Mouse (Mus musculus) T-helper 2 cell (primary cell): ENCODE measurements at regions not wholly inside any gene's neighbourhood (a gene's known extent, or its start where the extent isn't known, plus 50 kb on each side); places are given as distances from the start of the nearest gene placed in this dataset.

Experiments
- in situ Hi-C: fragments of 300-600 bp; cut with MboI, MseI; formaldehyde crosslinking; loops from one replicate; pipeline ENCODE4 v1.15.1; 2025; ENCODE audit warnings: high pct_unique_total_duplicates

- in situ Hi-C loops = loop anchor here (25.0 kb wide), 1 partner anchor 450 kb away; no protein-coding TSS in a partner anchor
Measured at GRCm38 (mm10) chr1:127011901-127012300, 181.3 kb upstream of the Nckap5 start.

- in situ Hi-C loops = loop anchor here (25.0 kb wide), 1 partner anchor 453 kb away; no protein-coding TSS in a partner anchor
Measured at GRCm38 (mm10) chr1:127009699-127010098, 179.1 kb upstream of the Nckap5 start.

GRCm38 (mm10) chr1:127001700-127002099 lies 171.1 kb upstream of the Nckap5 start:
- in situ Hi-C loops = loop anchor here (25.0 kb wide), 1 partner anchor 461 kb away; no protein-coding TSS in a partner anchor

- in situ Hi-C loops = no loop called here
Measured at GRCm38 (mm10) chr1:126993061-126993640, 162.6 kb upstream of the Nckap5 start.

GRCm38 (mm10) chr1:126992441-126992840 lies 161.8 kb upstream of the Nckap5 start:
- in situ Hi-C loops = no loop called here

- in situ Hi-C loops = no loop called here
Measured at GRCm38 (mm10) chr1:126982805-126983204, 152.2 kb upstream of the Nckap5 start.

- in situ Hi-C loops = no loop called here
Measured at GRCm38 (mm10) chr1:126980311-126980710, 149.7 kb upstream of the Nckap5 start.

- in situ Hi-C loops = no loop called here
Measured at GRCm38 (mm10) chr1:126973871-126974270, 143.3 kb upstream of the Nckap5 start.

GRCm38 (mm10) chr1:126971777-126972421 lies 141.3 kb upstream of the Nckap5 start:
- in situ Hi-C loops = no loop called here

- in situ Hi-C loops = no loop called here
Measured at GRCm38 (mm10) chr1:126971118-126971517, 140.5 kb upstream of the Nckap5 start.

- in situ Hi-C loops = no loop called here
Measured at GRCm38 (mm10) chr1:126966394-126966793, 135.8 kb upstream of the Nckap5 start.

GRCm38 (mm10) chr1:126955839-126956720 lies 125.5 kb upstream of the Nckap5 start:
- in situ Hi-C loops = no loop called here

GRCm38 (mm10) chr1:126947860-126948259 lies 117.3 kb upstream of the Nckap5 start:
- in situ Hi-C loops = loop anchor here (25.0 kb wide), 1 partner anchor 1336 kb away; no protein-coding TSS in a partner anchor

GRCm38 (mm10) chr1:126932658-126933057 lies 102.1 kb upstream of the Nckap5 start:
- in situ Hi-C loops = loop anchor here (25.0 kb wide), 1 partner anchor 1320 kb away; no protein-coding TSS in a partner anchor

GRCm38 (mm10) chr1:126931754-126932153 lies 101.2 kb upstream of the Nckap5 start:
- in situ Hi-C loops = loop anchor here (25.0 kb wide), 1 partner anchor 1319 kb away; no protein-coding TSS in a partner anchor

GRCm38 (mm10) chr1:126931093-126931492 lies 100.5 kb upstream of the Nckap5 start:
- in situ Hi-C loops = loop anchor here (25.0 kb wide), 1 partner anchor 1319 kb away; no protein-coding TSS in a partner anchor

GRCm38 (mm10) chr1:126930611-126931010 lies 100.0 kb upstream of the Nckap5 start:
- in situ Hi-C loops = loop anchor here (25.0 kb wide), 1 partner anchor 1318 kb away; no protein-coding TSS in a partner anchor

GRCm38 (mm10) chr1:126929666-126930065 lies 99.1 kb upstream of the Nckap5 start:
- in situ Hi-C loops = loop anchor here (25.0 kb wide), 1 partner anchor 1317 kb away; no protein-coding TSS in a partner anchor

GRCm38 (mm10) chr1:126928186-126928585 lies 97.6 kb upstream of the Nckap5 start:
- in situ Hi-C loops = loop anchor here (25.0 kb wide), 1 partner anchor 1316 kb away; no protein-coding TSS in a partner anchor

GRCm38 (mm10) chr1:126925150-126926035 lies 94.8 kb upstream of the Nckap5 start:
- in situ Hi-C loops = loop anchor here (25.0 kb wide), 1 partner anchor 1313 kb away; no protein-coding TSS in a partner anchor

GRCm38 (mm10) chr1:126923981-126924380 lies 93.4 kb upstream of the Nckap5 start:
- in situ Hi-C loops = no loop called here
